In genomic region chr1:93823796-93824495, GRCm38 (mm10) we compare ENCODE assay signal across 9 mouse cellular contexts. TPM values are rescaled to one million over a fixed set of nuclear protein-coding genes. Genes with fewer than 3 reads are reported as not detected.
DNase-seq lines count a peak whose midpoint lies in the region; ATAC-seq and TF ChIP-seq lines count a peak whose summit lies in the region.
"Had no signal": no experiment of that assay in that cellular context is flagged by ENCODE, and none has a peak within 500 bp of the region (broad histone marks: within the 10 kb centered on the region; RNA-seq: fewer than 3 reads in every experiment).

No protein-coding gene starts in this region.

- no peak for ATAC-seq in heart, postnatal 0 days (ENCODE audit: insufficient read depth, low read depth)
- ATAC-seq in forebrain, embryonic 13.5 days, result no peak
- no peak for ATAC-seq in liver, embryonic 16.5 days (ENCODE audit: low read depth)
- ATAC-seq in granulocyte monocyte progenitor cell, adult 5-6 weeks (replicated peaks; ENCODE audit: poor library complexity, severe bottlenecking), result no peak

- no peak overlapping the region for H3K4me3 ChIP-seq in heart, postnatal 0 days (ENCODE audit: low read depth, low read length)
- H3K4me3 ChIP-seq in bone marrow, adult 2 months (replicated peaks; ENCODE audit: control insufficient read depth, low read depth, low read length), result no peak overlapping the region
- no peak overlapping the region for H3K4me3 ChIP-seq in forebrain, embryonic 13.5 days
- H3K4me3 ChIP-seq in liver, embryonic 16.5 days (ENCODE audit: low read depth, low read length), result no peak overlapping the region

- 0 out of 2 replicates have a peak, but pooled peaks cover 8% of the 10 kb centered on the region for H3K4me1 ChIP-seq in heart, postnatal 0 days (ENCODE audit: control insufficient read depth, insufficient read depth)
- no peaks in the 10 kb centered on the region; the same call in 1 of the 2 replicates for H3K4me1 ChIP-seq in bone marrow, adult 2 months (ENCODE audit: control insufficient read depth, insufficient read depth, low read length)
- H3K4me1 ChIP-seq in forebrain, embryonic 13.5 days, result peaks cover 16% of the 10 kb centered on the region
- H3K4me1 ChIP-seq in liver, embryonic 16.5 days (ENCODE audit: control insufficient read depth, low read depth, low read length), result peaks cover 22% of the 10 kb centered on the region

- 0 out of 2 replicates have a peak overlapping the region, but pooled peaks have one; percentile 95 for H3K27ac ChIP-seq in heart, postnatal 0 days (ENCODE audit: low read depth)
- H3K27ac ChIP-seq in bone marrow, adult 2 months (ENCODE audit: control insufficient read depth, insufficient read depth, low read depth, low read length, poor library complexity), result peak overlapping the region; percentile 95; the same call in 1 of the 2 replicates
- peak overlapping the region; percentile 89 for H3K27ac ChIP-seq in forebrain, embryonic 13.5 days
- H3K27ac ChIP-seq in liver, embryonic 16.5 days (ENCODE audit: low read length), result peak overlapping the region; percentile 100

- TF ChIP-seq POLR2A in bone marrow, adult 2 months (IDR thresholded peaks at IDR 0.05; ENCODE audit: borderline replicate concordance, control insufficient read depth, low read depth, low read length), result no peak

- no peak overlapping the region for H3K9ac ChIP-seq in heart, postnatal 0 days (replicated peaks; ENCODE audit: low read depth, low read length)
- H3K9ac ChIP-seq in forebrain, embryonic 13.5 days, result peak overlapping the region; percentile 74; the same call in 1 of the 2 replicates
- peak overlapping the region; percentile 78; the same call in 1 of the 2 replicates for H3K9ac ChIP-seq in liver, embryonic 16.5 days (ENCODE audit: low read depth, low read length)

- no peak for TF ChIP-seq CTCF in heart, postnatal 0 days (IDR thresholded peaks at IDR 0.05; ENCODE audit: low read depth)
- TF ChIP-seq CTCF in bone marrow, adult 2 months (IDR thresholded peaks at IDR 0.05; ENCODE audit: control insufficient read depth, insufficient read depth, low read length), result no peak

- H3K4me2 ChIP-seq in heart, postnatal 0 days (ENCODE audit: low read depth, low read length), result no peak overlapping the region
- H3K4me2 ChIP-seq in forebrain, embryonic 13.5 days, result peak overlapping the region; percentile 78
- peak overlapping the region; percentile 98 for H3K4me2 ChIP-seq in liver, embryonic 16.5 days (ENCODE audit: low read depth, low read length)

- peaks cover 24% of the 10 kb centered on the region for H3K36me3 ChIP-seq in heart, postnatal 0 days (replicated peaks; ENCODE audit: control insufficient read depth, insufficient read depth, low read length)
- peaks cover 25% of the 10 kb centered on the region for H3K36me3 ChIP-seq in forebrain, embryonic 13.5 days (ENCODE audit: poor library complexity, severe bottlenecking)
- peaks cover 16% of the 10 kb centered on the region for H3K36me3 ChIP-seq in liver, embryonic 16.5 days (ENCODE audit: control insufficient read depth, insufficient read depth)

- no peaks in the 10 kb centered on the region for H3K27me3 ChIP-seq in heart, postnatal 0 days (ENCODE audit: control insufficient read depth, insufficient read depth, low read length)
- H3K27me3 ChIP-seq in forebrain, embryonic 13.5 days, result no peaks in the 10 kb centered on the region
- no peaks in the 10 kb centered on the region for H3K27me3 ChIP-seq in liver, embryonic 16.5 days (ENCODE audit: control insufficient read depth, insufficient read depth, low read depth, low read length)

- WGBS in heart, postnatal 0 days, result 61% methylated on average over 3 of the region's 3 CpGs
- 59% methylated on average over 3 of the region's 3 CpGs for WGBS in bone marrow, adult 2 months
- 82% methylated on average over 3 of the region's 3 CpGs for whole genome bisulfite sequencing in forebrain, embryonic 13.5 days
- WGBS in liver, embryonic 16.5 days (ENCODE audit: insufficient replicate concordance), result 59% methylated on average over 3 of the region's 3 CpGs

- DNase-seq in heart, postnatal 0 days (ENCODE audit: low spot score), result no peak
- DNase-seq in heart, postnatal 4 days, result no peak
- no peak for DNase-seq in retina, embryonic 14.5 days (ENCODE audit: low spot score)
- no peak for DNase-seq in layer of hippocampus, adult 9-10 months (ENCODE audit: low spot score)

- no peak for TF ChIP-seq EP300 in heart, postnatal 0 days (IDR thresholded peaks at IDR 0.05; ENCODE audit: low read depth)

- H3K9me3 ChIP-seq in heart, postnatal 0 days (replicated peaks; ENCODE audit: control insufficient read depth, low read length), result no peaks in the 10 kb centered on the region
- H3K9me3 ChIP-seq in forebrain, embryonic 13.5 days (replicated peaks), result no peaks in the 10 kb centered on the region
- H3K9me3 ChIP-seq in liver, embryonic 16.5 days (replicated peaks; ENCODE audit: control insufficient read depth, low read length), result no peaks in the 10 kb centered on the region

RNA-seq across cellular contexts. Expression of gene D2hgdh, which starts 0.8 kb away (rescaled TPM):
- total RNA-seq in heart, postnatal 0 days (2014; rRNA removed; ENCODE audit: low replicate concordance), result 23.8 and 32.0 TPM in 2 replicates
- polyA plus RNA-seq in heart, postnatal 0 days (2015; fragmentation: Nextera tagmentation; extraction: Ambion mirVana), result 13.9 and 15.4 TPM in 2 replicates
- total RNA-seq in heart, postnatal 4 days (2021), result 10 to 100 TPM; 21.0 to 25.1 TPM
- 8.8 and 23.7 TPM in 2 replicates for polyA plus RNA-seq in bone marrow, adult 2 months (2011; ENCODE audit: insufficient read depth, insufficient read length, low replicate concordance, missing spikeins)
- 14.7 and 15.0 TPM in 2 replicates for polyA plus RNA-seq in forebrain, embryonic 13.5 days (2015; fragmentation: Nextera tagmentation; extraction: Ambion mirVana)
- 5.6 and 6.9 TPM in 2 replicates for polyA plus RNA-seq in liver, embryonic 16.5 days (2015; fragmentation: Nextera tagmentation; extraction: Ambion mirVana)
- total RNA-seq in granulocyte monocyte progenitor cell, adult 5-6 weeks (2014; fragmentation: Nextera tagmentation), result 19.3 and 25.7 TPM in 2 replicates
- total RNA-seq in granulocyte monocyte progenitor cell, adult 5-6 weeks (2017), result 13.8 and 19.9 TPM in 2 replicates

RNA-seq across cellular contexts. Expression of gene Ing5, which starts 20.2 kb away (rescaled TPM):
- total RNA-seq in heart, postnatal 0 days (2014; rRNA removed; ENCODE audit: low replicate concordance), result 5.1 and 9.9 TPM in 2 replicates
- 5.8 and 6.4 TPM in 2 replicates for polyA plus RNA-seq in heart, postnatal 0 days (2015; fragmentation: Nextera tagmentation; extraction: Ambion mirVana)
- total RNA-seq in heart, postnatal 4 days (2021), result 10 to 100 TPM; 11.9 to 13.1 TPM
- polyA plus RNA-seq in bone marrow, adult 2 months (2011; ENCODE audit: insufficient read depth, insufficient read length, low replicate concordance, missing spikeins), result 12.0 and 17.7 TPM in 2 replicates
- 14.2 and 15.8 TPM in 2 replicates for polyA plus RNA-seq in forebrain, embryonic 13.5 days (2015; fragmentation: Nextera tagmentation; extraction: Ambion mirVana)
- 8.6 and 9.1 TPM in 2 replicates for polyA plus RNA-seq in liver, embryonic 16.5 days (2015; fragmentation: Nextera tagmentation; extraction: Ambion mirVana)
- 9.5 and 19.4 TPM in 2 replicates for total RNA-seq in granulocyte monocyte progenitor cell, adult 5-6 weeks (2014; fragmentation: Nextera tagmentation)
- 27.1 and 42.3 TPM in 2 replicates for total RNA-seq in granulocyte monocyte progenitor cell, adult 5-6 weeks (2017)

RNA-seq across cellular contexts. Expression of gene Dtymk, which starts 22.2 kb away (rescaled TPM):
- total RNA-seq in heart, postnatal 0 days (2014; rRNA removed; ENCODE audit: low replicate concordance), result 45.6 and 58.7 TPM in 2 replicates
- 86.7 and 94.8 TPM in 2 replicates for polyA plus RNA-seq in heart, postnatal 0 days (2015; fragmentation: Nextera tagmentation; extraction: Ambion mirVana)
- 10 to 100 TPM; 78.1 to 79.7 TPM for total RNA-seq in heart, postnatal 4 days (2021)
- 122 and 128 TPM in 2 replicates for polyA plus RNA-seq in bone marrow, adult 2 months (2011; ENCODE audit: insufficient read depth, insufficient read length, low replicate concordance, missing spikeins)
- 234 and 245 TPM in 2 replicates for polyA plus RNA-seq in forebrain, embryonic 13.5 days (2015; fragmentation: Nextera tagmentation; extraction: Ambion mirVana)
- polyA plus RNA-seq in liver, embryonic 16.5 days (2015; fragmentation: Nextera tagmentation; extraction: Ambion mirVana), result 95.9 and 110 TPM in 2 replicates
- 238 and 289 TPM in 2 replicates for total RNA-seq in granulocyte monocyte progenitor cell, adult 5-6 weeks (2014; fragmentation: Nextera tagmentation)
- 216 and 239 TPM in 2 replicates for total RNA-seq in granulocyte monocyte progenitor cell, adult 5-6 weeks (2017)

RNA-seq across cellular contexts. Expression of gene Gal3st2, which starts 37.2 kb away (rescaled TPM):
- total RNA-seq in heart, postnatal 0 days (2014; rRNA removed; ENCODE audit: low replicate concordance), result not detected in 2 replicates
- polyA plus RNA-seq in heart, postnatal 0 days (2015; fragmentation: Nextera tagmentation; extraction: Ambion mirVana), result 0.07 TPM in 1 of 2 replicates, not detected in the other
- under 1 TPM in 1 of 2 experiments, not detected in 1; 0.17 TPM for total RNA-seq in heart, postnatal 4 days (2021)
- not detected in 2 replicates for polyA plus RNA-seq in bone marrow, adult 2 months (2011; ENCODE audit: insufficient read depth, insufficient read length, low replicate concordance, missing spikeins)
- polyA plus RNA-seq in forebrain, embryonic 13.5 days (2015; fragmentation: Nextera tagmentation; extraction: Ambion mirVana), result not detected in 2 replicates
- not detected in 2 replicates for polyA plus RNA-seq in liver, embryonic 16.5 days (2015; fragmentation: Nextera tagmentation; extraction: Ambion mirVana)
- total RNA-seq in granulocyte monocyte progenitor cell, adult 5-6 weeks (2014; fragmentation: Nextera tagmentation), result not detected in 2 replicates
- total RNA-seq in granulocyte monocyte progenitor cell, adult 5-6 weeks (2017), result not detected in 2 replicates
- total RNA-seq: common myeloid progenitor, adult 5-6 weeks had no signal
